Mouse (Mus musculus) heart, embryonic 14.5 days (tissue): Measurements from ENCODE around the gene Mgea5. TPM values are rescaled to one million over a fixed set of nuclear protein-coding genes. Genes with fewer than 3 reads are reported as not detected.
A peak's percentile ranks its signal among the peaks of the same experiment; 100 is the strongest.

Experiments
- ATAC-seq: fragments of 200-750 bp; cut with Nextera tagmentation; 2 replicates; pipeline ENCODE4 v1.8.0; 2017; ENCODE audit warnings: low read depth, moderate TSS enrichment; ENCODE audit not compliant: insufficient number of reproducible peaks, insufficient read depth, low FRiP score
- H3K27ac ChIP-seq, 2 experiments: fragments of 200-500 bp in 1 of 2; fragments of 300-500 bp in 1 of 2; sonication (generic) in 1 of 2; replicated peaks in 1 of 2; 2 replicates each; pipeline ENCODE4 v1.5.1; 2012 to 2014; ENCODE audit warnings: low read depth in 2 of 2, low read length in 2 of 2, control low read depth in 1 of 2, mild to moderate bottlenecking in 1 of 2, mixed read lengths in 1 of 2; ENCODE audit not compliant: control insufficient read depth in 1 of 2, insufficient read depth in 1 of 2
- H3K27me3 ChIP-seq: fragments of 300-500 bp; sonication (generic); 2 replicates; pipeline ENCODE4 v1.6.1; 2014; ENCODE audit warnings: mild to moderate bottlenecking, low read length, control low read depth; ENCODE audit not compliant: control insufficient read depth, insufficient read depth
- H3K36me3 ChIP-seq: fragments of 300-500 bp; sonication (generic); 2 replicates; pipeline ENCODE4 v1.6.1; 2014; ENCODE audit warnings: mild to moderate bottlenecking, control low read depth, low read length, mixed read lengths; ENCODE audit not compliant: control insufficient read depth, insufficient read depth
- H3K4me1 ChIP-seq, 2 experiments: fragments of 200-500 bp in 1 of 2; fragments of 300-500 bp in 1 of 2; sonication (generic) in 1 of 2; 2 replicates each; pipeline ENCODE4 v1.6.1; 2012 to 2014; ENCODE audit warnings: low read length in 2 of 2, control low read depth in 1 of 2, mixed read lengths in 1 of 2; ENCODE audit not compliant: control insufficient read depth in 2 of 2, insufficient read depth in 2 of 2
- H3K4me2 ChIP-seq: fragments of 300-500 bp; sonication (generic); 2 replicates; pipeline ENCODE4 v1.6.1; 2014; ENCODE audit warnings: mild to moderate bottlenecking, low read length
- H3K4me3 ChIP-seq, 2 experiments: fragments of 200-500 bp in 1 of 2; fragments of 300-500 bp in 1 of 2; sonication (generic) in 1 of 2; 2 replicates each; pipeline ENCODE4 v1.5.1; 2012 to 2014; ENCODE audit warnings: low read length in 2 of 2, mild to moderate bottlenecking in 2 of 2, control low read depth in 1 of 2, low read depth in 1 of 2, moderate library complexity in 1 of 2; ENCODE audit not compliant: control insufficient read depth in 1 of 2, insufficient read depth in 1 of 2
- H3K9ac ChIP-seq: fragments of 300-500 bp; sonication (generic); 2 replicates; pipeline ENCODE4 v1.6.1; 2014; ENCODE audit warnings: mild to moderate bottlenecking, low read length
- H3K9me3 ChIP-seq: fragments of 300-500 bp; sonication (generic); 2 replicates; pipeline ENCODE4 v1.6.1; 2016; ENCODE audit warnings: low read length, control low read depth; ENCODE audit not compliant: control insufficient read depth
- WGBS: fragments of 180-500 bp; shearing (Covaris S2); extraction: QIAGEN DNeasy Blood & Tissue Kit; methylation state at CpG from one replicate; pipeline ENCODE4 v1.1.7; 2014; 5-methylcytosine and 5-hydroxymethylcytosine counted together
- polyA plus RNA-seq: library from polyadenylated mRNA; unstranded; fragments of >200 nt; fragmentation: Nextera tagmentation; extraction: Ambion mirVana; gene quantifications from 2 replicates; pipeline ENCODE4 v1.2.1, GENCODE M21; 2014

Gene Mgea5
- polyA plus RNA-seq, 1 experiment from 2014 or later, result 47.1 TPM

- Histone ChIP-seq H3K27ac (no peak overlapping the region), H3K9me3 (no peaks in the 10 kb centered on the region), H3K4me1 (peaks cover 11 to 22% of the 10 kb centered on the region in 2 experiments; a peak in 3 of 4 replicates), H3K27me3 (peaks cover 16% of the 10 kb centered on the region), H3K9ac (peak overlapping the region; percentile 64), H3K4me3 (peak overlapping the region in 1 of 2 experiments; percentile 42; a peak in 1 of 4 replicates), H3K36me3 (peaks cover 7% of the 10 kb centered on the region; the same call in 1 of the 2 replicates), H3K4me2 (peak overlapping the region; percentile 91)
- WGBS, result 45% methylated on average over 8 of the region's 8 CpGs
- no peak for ATAC-seq
Measured at GRCm38 (mm10) chr19:45816727-45817126, 33.1 kb upstream of the Mgea5 start.

GRCm38 (mm10) chr19:45815831-45816405 lies 32.3 kb upstream of the Mgea5 start, which contains the start of gene Kcnip2:
TSS of gene Kcnip2 (minus strand) at chr19:45816061.
- Histone ChIP-seq H3K27ac (no peak within 1 kb of the TSS), H3K27me3 (peaks cover 16% of the 10 kb centered on the region), H3K9ac (peak within 1 kb of the TSS; percentile 64), H3K9me3 (no peaks in the 10 kb centered on the region), H3K4me3 (peak within 1 kb of the TSS; percentile 39 to 42), H3K4me2 (peak within 1 kb of the TSS; percentile 91), H3K4me1 (peaks cover 11 to 22% of the 10 kb centered on the region in 2 experiments; a peak in 3 of 4 replicates), H3K36me3 (peaks cover 7% of the 10 kb centered on the region; the same call in 1 of the 2 replicates)
- peak; percentile 17; the same call in 1 of the 2 replicates for ATAC-seq
- WGBS, result 1% methylated on average over 19 of the region's 29 CpGs

GRCm38 (mm10) chr19:45815170-45815569 lies 31.5 kb upstream of the Mgea5 start:
- ATAC-seq, result no peak
- H3K9me3 ChIP-seq, result no peaks in the 10 kb centered on the region
- H3K27ac ChIP-seq, result no peak overlapping the region
- peaks cover 7% of the 10 kb centered on the region; the same call in 1 of the 2 replicates for H3K36me3 ChIP-seq
- H3K4me3 ChIP-seq, result peak overlapping the region in 1 of 2 experiments; percentile 42; a peak in 2 of 4 replicates
- H3K4me1 ChIP-seq, result peaks cover 11 to 22% of the 10 kb centered on the region in 2 experiments; a peak in 3 of 4 replicates
- peaks cover 16% of the 10 kb centered on the region for H3K27me3 ChIP-seq
- peak overlapping the region; percentile 91 for H3K4me2 ChIP-seq
- WGBS, result 70% methylated on average over 10 of the region's 10 CpGs
- H3K9ac ChIP-seq, result no peak overlapping the region

DNA sequence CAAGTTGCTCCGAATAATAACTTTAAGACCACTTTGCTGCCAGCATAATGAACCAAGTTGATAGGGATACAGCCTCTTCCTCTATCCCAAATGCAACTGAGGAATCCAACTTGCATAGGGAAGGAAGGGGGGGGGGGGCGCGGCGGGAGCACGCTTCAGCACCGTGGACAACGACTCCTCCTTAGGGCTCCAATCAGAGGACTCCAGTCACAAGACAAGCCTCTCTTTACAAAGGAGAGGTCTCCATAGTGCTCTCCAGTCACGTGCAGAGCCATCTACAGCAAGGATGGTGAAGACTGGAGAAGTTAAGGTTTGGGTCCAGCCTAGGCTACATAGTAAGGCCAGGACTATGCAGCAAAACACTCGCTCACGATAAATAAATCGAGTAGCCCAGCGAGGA lies 30.2 kb upstream of the Mgea5 start:
- Histone ChIP-seq H3K27ac (no peak overlapping the region), H3K4me2 (no peak overlapping the region), H3K9ac (no peak overlapping the region), H3K36me3 (peaks cover 6% of the 10 kb centered on the region; the same call in 1 of the 2 replicates), H3K27me3 (peaks cover 16% of the 10 kb centered on the region), H3K4me3 (no peak overlapping the region), H3K9me3 (no peaks in the 10 kb centered on the region), H3K4me1 (peaks cover 11 to 22% of the 10 kb centered on the region in 2 experiments; a peak in 3 of 4 replicates)
- WGBS, result 11% methylated on average over 12 of the region's 12 CpGs
- no peak for ATAC-seq

- Histone ChIP-seq H3K4me3 (no peak overlapping the region), H3K4me2 (no peak overlapping the region), H3K36me3 (0 out of 2 replicates have a peak, but pooled peaks cover 3% of the 10 kb centered on the region), H3K4me1 (peaks cover 11 to 22% of the 10 kb centered on the region in 2 experiments; a peak in 3 of 4 replicates), H3K27me3 (peaks cover 16% of the 10 kb centered on the region), H3K27ac (no peak overlapping the region), H3K9ac (no peak overlapping the region), H3K9me3 (no peaks in the 10 kb centered on the region)
- WGBS, result 9% methylated on average over 11 of the region's 11 CpGs
- no peak for ATAC-seq
Measured at GRCm38 (mm10) chr19:45813263-45813662, 29.6 kb upstream of the Mgea5 start.

DNA sequence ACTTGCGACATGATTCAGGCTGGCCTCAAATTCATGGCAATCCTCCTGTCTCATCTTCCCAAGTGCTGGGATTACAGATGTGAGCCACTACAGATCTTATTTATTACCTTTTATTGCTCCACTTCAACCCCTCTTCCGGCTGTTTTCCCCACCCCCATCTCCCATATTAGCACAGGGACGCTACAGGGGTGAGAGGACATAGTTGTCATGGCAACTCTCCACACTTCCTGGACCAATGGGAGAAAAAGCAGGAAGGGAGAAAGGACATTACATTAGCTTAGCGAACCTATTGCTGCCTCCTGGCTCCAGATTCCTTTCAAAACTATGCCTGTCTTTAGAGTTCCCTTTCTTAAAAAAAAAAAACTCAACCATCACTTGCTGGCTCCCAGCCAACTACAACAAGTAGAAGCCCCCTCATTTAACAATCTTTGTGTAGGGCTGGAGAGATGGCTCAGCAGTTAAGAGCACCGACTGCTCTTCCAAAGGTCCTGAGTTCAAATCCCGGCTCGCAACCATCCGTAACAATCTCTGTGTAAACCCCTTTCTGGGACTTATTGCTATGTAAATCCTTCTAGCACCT lies 29.1 kb upstream of the Mgea5 start:
- H3K4me1 ChIP-seq, result peaks cover 11 to 22% of the 10 kb centered on the region in 2 experiments; a peak in 3 of 4 replicates
- H3K4me3 ChIP-seq, result peak overlapping the region in 1 of 2 experiments; percentile 21; a peak in 1 of 4 replicates
- H3K27me3 ChIP-seq, result peaks cover 16% of the 10 kb centered on the region
- WGBS, result 19% methylated on average over 8 of the region's 8 CpGs
- no peak for ATAC-seq
- 0 out of 2 replicates have a peak, but pooled peaks cover 2% of the 10 kb centered on the region for H3K36me3 ChIP-seq
- no peak overlapping the region for H3K9ac ChIP-seq
- peak overlapping the region; percentile 59 for H3K4me2 ChIP-seq
- no peaks in the 10 kb centered on the region for H3K9me3 ChIP-seq
- no peak overlapping the region for H3K27ac ChIP-seq

- Histone ChIP-seq H3K9me3 (no peaks in the 10 kb centered on the region), H3K4me3 (peak overlapping the region in 1 of 2 experiments; percentile 21; a peak in 2 of 4 replicates), H3K36me3 (no peaks in the 10 kb centered on the region), H3K4me2 (peak overlapping the region; percentile 59), H3K27me3 (peaks cover 16% of the 10 kb centered on the region; the same call in 1 of the 2 replicates), H3K9ac (no peak overlapping the region), H3K27ac (no peak overlapping the region), H3K4me1 (peaks cover 11 to 22% of the 10 kb centered on the region in 2 experiments; a peak in 3 of 4 replicates)
- WGBS, result 2% methylated on average over 16 of the region's 16 CpGs
- ATAC-seq, result no peak
Measured at GRCm38 (mm10) chr19:45812115-45812514, 28.5 kb upstream of the Mgea5 start.
